ENCODE assay signal across 8 mouse cellular contexts in the genomic region with DNA sequence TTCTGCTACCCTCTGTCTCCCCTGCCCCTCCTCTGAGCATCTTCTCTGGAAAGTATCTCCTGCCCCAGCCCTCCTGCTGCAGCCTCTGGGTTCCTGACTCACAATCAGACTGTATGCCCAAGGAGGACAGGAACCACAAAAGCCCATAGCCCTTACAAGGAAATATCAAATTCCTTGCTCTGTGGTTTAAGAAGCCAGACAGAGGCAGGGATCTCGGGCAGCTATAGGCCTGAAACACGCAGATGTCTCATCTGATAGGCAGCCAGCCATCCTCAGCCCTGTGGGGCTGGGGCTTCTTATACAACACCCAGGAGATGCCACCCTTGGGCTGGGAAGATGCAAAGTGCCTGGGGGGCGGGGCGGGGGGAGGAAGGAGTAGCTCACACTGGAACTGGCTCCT. TPM values are rescaled to one million over a fixed set of nuclear protein-coding genes. Genes with fewer than 3 reads are reported as not detected.
A peak's percentile ranks its signal among the peaks of the same experiment; 100 is the strongest.
DNase-seq lines count a peak whose midpoint lies in the region; ATAC-seq and TF ChIP-seq lines count a peak whose summit lies in the region.

No protein-coding gene starts in this region.

- peak overlapping the region; percentile 77 for H3K4me2 ChIP-seq in embryonic facial prominence, embryonic 13.5 days
- H3K4me2 ChIP-seq in hindbrain, embryonic 14.5 days (replicated peaks), result peak overlapping the region; percentile 60; the same call in 1 of the 2 replicates
- peak overlapping the region; percentile 63 for H3K4me2 ChIP-seq in neural tube, embryonic 12.5 days (replicated peaks)

- H3K4me3 ChIP-seq in lung, adult 2 months (replicated peaks; ENCODE audit: extremely low read depth, low read depth, low read length), result no peak overlapping the region
- peak overlapping the region; percentile 52; the same call in 1 of the 2 replicates for H3K4me3 ChIP-seq in embryonic facial prominence, embryonic 13.5 days
- H3K4me3 ChIP-seq in hindbrain, embryonic 14.5 days (replicated peaks; ENCODE audit: low read length), result no peak overlapping the region
- H3K4me3 ChIP-seq in neural tube, embryonic 12.5 days, result no peak overlapping the region

- WGBS in lung, adult 2 months, result 71% methylated on average over 4 of the region's 4 CpGs
- 57% methylated on average over 4 of the region's 4 CpGs for WGBS in embryonic facial prominence, embryonic 13.5 days
- 91% methylated on average over 4 of the region's 4 CpGs for WGBS in hindbrain, embryonic 14.5 days
- WGBS in neural tube, embryonic 12.5 days, result 87% methylated on average over 4 of the region's 4 CpGs

- H3K9me3 ChIP-seq in embryonic facial prominence, embryonic 13.5 days, result no peaks in the 10 kb centered on the region
- no peaks in the 10 kb centered on the region for H3K9me3 ChIP-seq in hindbrain, embryonic 14.5 days (ENCODE audit: control insufficient read depth, low read length)
- H3K9me3 ChIP-seq in neural tube, embryonic 12.5 days, result no peaks in the 10 kb centered on the region

- peak; percentile 3 for DNase-seq in lung, adult 2 months
- DNase-seq in lung, adult 18-20 months, result no peak
- no peak for DNase-seq in hindbrain, embryonic 14.5 days (ENCODE audit: low spot score)
- DNase-seq in T-cell, adult 2 months (ENCODE audit: low spot score), result no peak
- no peak for DNase-seq in frontal cortex, postnatal 14 days (ENCODE audit: low spot score in 2 of 2)
- no peak for DNase-seq in natural killer cell, adult 2 months (ENCODE audit: low spot score in 2 of 2)

- peaks cover 21% of the 10 kb centered on the region for H3K4me1 ChIP-seq in lung, adult 2 months (ENCODE audit: control insufficient read depth, insufficient read depth, low read length)
- H3K4me1 ChIP-seq in embryonic facial prominence, embryonic 13.5 days, result peaks cover 49% of the 10 kb centered on the region
- H3K4me1 ChIP-seq in hindbrain, embryonic 14.5 days (replicated peaks; ENCODE audit: control insufficient read depth, insufficient read depth, low read length), result peaks cover 22% of the 10 kb centered on the region
- peaks cover 33% of the 10 kb centered on the region for H3K4me1 ChIP-seq in neural tube, embryonic 12.5 days

- H3K27ac ChIP-seq in embryonic facial prominence, embryonic 13.5 days, result peak overlapping the region; percentile 100
- H3K27ac ChIP-seq in hindbrain, embryonic 14.5 days, result peak overlapping the region; percentile 97
- H3K27ac ChIP-seq in neural tube, embryonic 12.5 days, result peak overlapping the region; percentile 93; the same call in 1 of the 2 replicates

- no peak for ATAC-seq in embryonic facial prominence, embryonic 13.5 days (ENCODE audit: insufficient number of reproducible peaks, insufficient read depth, low FRiP score, low TSS enrichment, low read depth)
- ATAC-seq in hindbrain, embryonic 14.5 days (ENCODE audit: low FRiP score), result no peak
- no peak for ATAC-seq in neural tube, embryonic 12.5 days (ENCODE audit: low FRiP score, low read depth)

- TF ChIP-seq CTCF in lung, adult 2 months (IDR thresholded peaks at IDR 0.05; ENCODE audit: insufficient read depth, low read length), result no peak

- peak overlapping the region; percentile 82; the same call in 1 of the 2 replicates for H3K9ac ChIP-seq in embryonic facial prominence, embryonic 13.5 days
- H3K9ac ChIP-seq in hindbrain, embryonic 14.5 days, result peak overlapping the region; percentile 70; the same call in 1 of the 2 replicates
- H3K9ac ChIP-seq in neural tube, embryonic 12.5 days, result no peak overlapping the region

- no peak for TF ChIP-seq POLR2A in lung, adult 2 months (IDR thresholded peaks at IDR 0.05; ENCODE audit: borderline replicate concordance, extremely low read depth, low read depth, low read length)

- no peaks in the 10 kb centered on the region for H3K36me3 ChIP-seq in embryonic facial prominence, embryonic 13.5 days
- no peaks in the 10 kb centered on the region for H3K36me3 ChIP-seq in hindbrain, embryonic 14.5 days (replicated peaks; ENCODE audit: control insufficient read depth, insufficient read depth)
- no peaks in the 10 kb centered on the region for H3K36me3 ChIP-seq in neural tube, embryonic 12.5 days

- no peaks in the 10 kb centered on the region for H3K27me3 ChIP-seq in embryonic facial prominence, embryonic 13.5 days
- H3K27me3 ChIP-seq in hindbrain, embryonic 14.5 days (ENCODE audit: control insufficient read depth, insufficient read depth, low read length), result no peaks in the 10 kb centered on the region
- no peaks in the 10 kb centered on the region for H3K27me3 ChIP-seq in neural tube, embryonic 12.5 days (replicated peaks)

RNA-seq across cellular contexts. Expression of a gene that starts 1.0 kb away (rescaled TPM):
- polyA plus RNA-seq in lung, adult 2 months (2012; rRNA removed), result 0.69 and 1.6 TPM in 2 replicates
- 1.9 and 2.0 TPM in 2 replicates for polyA plus RNA-seq in embryonic facial prominence, embryonic 13.5 days (2015; fragmentation: Nextera tagmentation; extraction: Ambion mirVana)
- polyA plus RNA-seq in hindbrain, embryonic 14.5 days (2014; fragmentation: Nextera tagmentation; extraction: Ambion mirVana), result 1.6 TPM in 1 of 2 replicates, not detected in the other
- 0.57 and 1.3 TPM in 2 replicates for polyA plus RNA-seq in neural tube, embryonic 12.5 days (2016; fragmentation: Nextera tagmentation; extraction: Ambion mirVana)
